Mouse (Mus musculus) liver, embryonic 14.5 days (tissue): ENCODE results near the gene Golph3l. TPM values are rescaled to one million over a fixed set of nuclear protein-coding genes. Genes with fewer than 3 reads are reported as not detected.
A peak's percentile ranks its signal among the peaks of the same experiment; 100 is the strongest.
"Not testable (repeated sequence)": the region's sequence is repeated elsewhere in the genome, so short reads cannot be mapped to it uniquely, and the experiment has no call there.

Source experiments
- ATAC-seq: fragments of 200-750 bp; cut with Nextera tagmentation; 2 replicates; pipeline ENCODE4 v1.8.0; 2017; ENCODE audit warnings: moderate number of reproducible peaks, mild to moderate bottlenecking, moderate library complexity; ENCODE audit not compliant: insufficient read depth
- DNase-seq, 3 experiments: peaks; one replicate each; pipeline ENCODE4 v3.0.0-alpha.2; 2012 to 2013; ENCODE audit warnings: low read depth in 3 of 3, low spot score in 3 of 3
- H3K27ac ChIP-seq: fragments of 300-500 bp; sonication (generic); 2 replicates; pipeline ENCODE4 v1.5.1; 2014; ENCODE audit warnings: moderate library complexity, mild to moderate bottlenecking, control low read depth, inconsistent platforms
- H3K27me3 ChIP-seq: fragments of 300-500 bp; sonication (generic); 2 replicates; pipeline ENCODE4 v1.6.1; 2014; ENCODE audit warnings: mild to moderate bottlenecking, low read length, moderate library complexity; ENCODE audit not compliant: control insufficient read depth, insufficient read depth
- H3K36me3 ChIP-seq: fragments of 300-500 bp; sonication (generic); replicated peaks from 2 replicates; pipeline ENCODE4 v1.6.1; 2014; ENCODE audit warnings: low read depth; ENCODE audit not compliant: control insufficient read depth, insufficient read depth
- H3K4me1 ChIP-seq, 2 experiments: fragments of 200-500 bp in 1 of 2; fragments of 300-500 bp in 1 of 2; sonication (generic) in 1 of 2; replicated peaks; 2 replicates each; pipeline ENCODE4 v1.6.1; 2012 to 2014; ENCODE audit warnings: antibody characterized with exemption in 1 of 2, inconsistent platforms in 1 of 2, low read length in 1 of 2; ENCODE audit not compliant: control insufficient read depth in 2 of 2, insufficient read depth in 2 of 2
- H3K4me2 ChIP-seq: fragments of 300-500 bp; sonication (generic); 2 replicates; pipeline ENCODE4 v1.6.1; 2014; ENCODE audit warnings: low read depth, mild to moderate bottlenecking, control low read depth, moderate library complexity
- H3K4me3 ChIP-seq, 2 experiments: fragments of 200-500 bp in 1 of 2; fragments of 300-500 bp in 1 of 2; sonication (generic) in 1 of 2; 2 replicates each; pipeline ENCODE4 v1.5.1; 2012 to 2014; ENCODE audit warnings: low read depth in 2 of 2, low read length in 2 of 2, mild to moderate bottlenecking in 2 of 2, control low read depth in 1 of 2, inconsistent platforms in 1 of 2, moderate library complexity in 1 of 2; ENCODE audit not compliant: insufficient read depth in 1 of 2
- H3K9ac ChIP-seq: fragments of 300-500 bp; sonication (generic); replicated peaks from 2 replicates; pipeline ENCODE4 v1.6.1; 2014; ENCODE audit warnings: mild to moderate bottlenecking, control low read depth, moderate library complexity
- H3K9me3 ChIP-seq: fragments of 300-500 bp; sonication (generic); 2 replicates; pipeline ENCODE4 v1.6.1; 2016; ENCODE audit warnings: low read length, mixed read lengths; ENCODE audit not compliant: control insufficient read depth
- CTCF ChIP-seq: IDR thresholded peaks from 2 replicates; pipeline ENCODE4 v1.5.1; 2016; ENCODE audit warnings: antibody characterized with exemption, low read depth, control low read depth
- EP300 ChIP-seq: IDR thresholded peaks from 2 replicates; pipeline ENCODE4 v1.6.1; 2016; ENCODE audit warnings: antibody characterized with exemption, low read depth
- WGBS: fragments of 180-500 bp; shearing (Covaris S2); extraction: QIAGEN DNeasy Blood & Tissue Kit; methylation state at CpG from one replicate; pipeline ENCODE4 v1.1.7; 2014; ENCODE audit not compliant: insufficient replicate concordance; 5-methylcytosine and 5-hydroxymethylcytosine counted together
- polyA plus RNA-seq, 2 experiments: library from polyadenylated mRNA; depleted of rRNA in 1 of 2; stranded (reverse) in 1 of 2; unstranded in 1 of 2; fragments of >200 nt; fragmentation: Nextera tagmentation in 1 of 2; extraction: Ambion mirVana in 1 of 2; gene quantifications; 2 replicates each; pipeline versions ENCODE4 v1.2.1 to v1.2.3; 2012 to 2014

Gene Golph3l
- polyA plus RNA-seq, 2 experiments, result 17.1 to 32.6 TPM

GRCm38 (mm10) chr3:95623551-95623950 is 34.8 kb downstream of the Golph3l start:
- peaks cover 5 to 13% of the 10 kb centered on the region in 2 experiments for H3K4me1 ChIP-seq
- H3K9me3 ChIP-seq, result no peaks in the 10 kb centered on the region
- DNase-seq (no peak), ATAC-seq (no peak)
- H3K27me3 ChIP-seq, result no peaks in the 10 kb centered on the region
- peaks cover 36% of the 10 kb centered on the region for H3K36me3 ChIP-seq
- H3K4me3 ChIP-seq, result no peak overlapping the region
- TF ChIP-seq CTCF, result no peak
- TF ChIP-seq EP300, result no peak
- H3K27ac ChIP-seq, result no peak overlapping the region; the same call in 1 of the 2 replicates
- H3K9ac ChIP-seq, result no peak overlapping the region; the same call in 1 of the 2 replicates
- no peak overlapping the region for H3K4me2 ChIP-seq
- 58% methylated on average over 2 of the region's 2 CpGs for WGBS

DNA sequence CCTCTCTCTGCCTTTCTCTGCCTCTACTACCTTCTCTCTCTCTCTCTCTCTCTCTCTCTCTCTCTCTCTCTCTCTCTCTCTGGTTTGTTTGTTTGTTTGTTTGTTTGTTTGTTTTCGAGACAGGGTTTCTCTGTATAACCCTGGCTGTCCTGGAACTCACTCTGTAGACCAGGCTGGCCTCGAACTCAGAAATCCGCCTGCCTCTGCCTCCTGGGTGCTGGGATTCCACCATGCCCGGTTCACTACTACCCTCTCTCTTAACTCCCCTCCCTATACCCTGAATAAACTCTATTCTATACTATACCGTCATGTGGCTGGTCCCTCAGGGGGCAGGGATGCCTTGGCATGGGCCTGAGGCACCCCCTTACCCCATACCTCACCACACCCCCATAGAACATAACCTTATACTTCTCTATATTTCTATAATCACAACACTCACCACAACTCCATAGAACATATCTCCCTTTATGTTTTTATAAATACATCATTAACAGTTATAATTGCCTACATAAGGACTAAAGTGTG is 35.3 kb downstream of the Golph3l start:
- Histone ChIP-seq H3K4me3 (peak overlapping the region; percentile 61 to 65; a peak in 3 of 4 replicates), H3K4me1 (peaks cover 5 to 13% of the 10 kb centered on the region in 2 experiments), H3K36me3 (peaks cover 38% of the 10 kb centered on the region), H3K4me2 (peak overlapping the region; percentile 64), H3K9ac (peak overlapping the region; percentile 75), H3K27ac (peak overlapping the region; percentile 85)
- not testable (repeated sequence) for H3K9me3 ChIP-seq, DNase-seq, H3K27me3 ChIP-seq, ATAC-seq
- 60% methylated on average over 5 of the region's 5 CpGs for WGBS

DNA sequence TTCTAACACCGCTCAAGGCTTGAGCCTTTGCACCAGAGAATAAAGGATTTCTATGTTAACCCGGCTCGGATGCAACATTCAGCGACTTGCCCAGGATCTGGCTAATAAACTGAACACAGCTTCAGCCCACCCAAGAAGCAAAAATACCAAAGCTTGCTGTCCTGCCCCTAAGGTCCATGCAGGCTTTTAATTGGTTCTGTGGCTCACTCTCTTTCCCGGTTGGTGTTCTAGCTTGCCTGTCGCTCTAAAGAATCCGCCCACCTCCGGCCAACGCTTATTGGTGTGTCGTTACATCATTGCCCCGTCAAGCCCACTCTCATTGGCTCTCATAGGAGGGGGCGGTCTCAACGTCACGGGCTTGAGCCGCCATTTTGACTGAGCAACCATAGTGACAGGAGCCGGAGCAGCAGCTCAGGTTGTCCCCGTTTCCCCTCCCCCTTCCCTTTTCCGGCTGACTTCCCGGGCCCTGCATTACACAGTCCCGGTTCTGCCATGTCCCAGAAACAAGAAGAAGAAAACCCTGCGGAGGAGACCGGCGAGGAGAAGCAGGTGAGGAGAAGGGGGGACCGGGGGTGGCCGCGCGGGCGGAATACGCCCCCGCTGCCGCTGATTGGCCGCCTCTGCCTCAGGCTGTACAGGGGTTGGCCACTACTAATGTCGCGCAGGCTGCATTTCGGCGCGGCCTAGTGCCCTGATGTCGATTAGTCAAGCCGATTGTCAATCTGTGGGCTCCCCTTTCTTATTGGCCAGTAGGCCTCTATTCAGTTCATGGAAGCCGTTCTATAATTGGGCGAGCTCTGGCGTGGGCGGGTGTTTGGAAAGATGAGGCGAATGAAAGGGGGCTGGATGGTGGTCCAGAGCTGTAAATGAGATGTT is 36.1 kb downstream of the Golph3l start, which contains the start of gene Ensa:
Gene Ensa (plus strand): TSS at position 366 of the 876 bp plus-strand sequence.
- H3K27me3 ChIP-seq, result no peaks in the 10 kb centered on the region
- H3K27ac ChIP-seq, result peak within 1 kb of the TSS; percentile 85
- peak; percentile 100 for DNase-seq
- ATAC-seq, result peak; percentile 97
- peaks cover 5 to 13% of the 10 kb centered on the region in 2 experiments for H3K4me1 ChIP-seq
- H3K36me3 ChIP-seq, result peaks cover 38% of the 10 kb centered on the region
- peak within 1 kb of the TSS; percentile 91 for H3K4me2 ChIP-seq
- under 1% methylated on average over 44 of the region's 44 CpGs for WGBS
- no peaks in the 10 kb centered on the region for H3K9me3 ChIP-seq
- H3K9ac ChIP-seq, result peak within 1 kb of the TSS; percentile 79
- H3K4me3 ChIP-seq, result peak within 1 kb of the TSS; percentile 65 to 91
- TF ChIP-seq EP300 (peak; percentile 9; the same call in 1 of the 2 replicates), CTCF (no peak)

DNA sequence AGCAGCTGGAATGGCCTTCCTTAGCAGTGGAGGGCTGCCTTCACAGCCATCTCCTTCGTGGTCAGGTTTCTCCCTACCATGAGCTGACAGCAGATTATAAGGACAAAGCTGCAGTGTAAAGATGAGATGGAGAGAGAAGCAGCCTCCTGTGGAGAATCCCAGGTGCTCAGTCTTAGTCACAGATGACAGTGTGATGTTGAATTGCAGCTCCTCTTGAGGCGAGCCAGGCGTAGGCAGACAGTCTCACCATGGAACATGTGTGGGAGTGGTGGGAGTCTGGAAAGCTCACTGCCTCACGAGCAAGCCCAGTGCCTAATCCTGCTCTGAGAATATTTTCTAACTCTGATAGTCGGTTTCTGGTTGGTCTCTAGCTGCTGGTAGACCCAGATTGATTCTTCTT is 39.0 kb downstream of the Golph3l start:
- ATAC-seq (no peak), DNase-seq (no peak)
- TF ChIP-seq EP300 (no peak), CTCF (no peak)
- no peaks in the 10 kb centered on the region for H3K27me3 ChIP-seq
- H3K27ac ChIP-seq, result no peak overlapping the region
- peaks cover 62% of the 10 kb centered on the region for H3K36me3 ChIP-seq
- H3K4me3 ChIP-seq, result no peak overlapping the region
- 81% methylated on average over 5 of the region's 5 CpGs for WGBS
- no peaks in the 10 kb centered on the region for H3K9me3 ChIP-seq
- no peak overlapping the region for H3K4me2 ChIP-seq
- no peak overlapping the region for H3K9ac ChIP-seq
- H3K4me1 ChIP-seq, result peaks cover 5 to 13% of the 10 kb centered on the region in 2 experiments

GRCm38 (mm10) chr3:95629755-95630154 is 41.0 kb downstream of the Golph3l start:
- Histone ChIP-seq H3K4me1 (peaks cover 5 to 8% of the 10 kb centered on the region in 2 experiments), H3K9me3 (no peaks in the 10 kb centered on the region), H3K36me3 (peaks cover 81% of the 10 kb centered on the region), H3K9ac (no peak overlapping the region), H3K4me3 (no peak overlapping the region), H3K4me2 (no peak overlapping the region), H3K27me3 (no peaks in the 10 kb centered on the region), H3K27ac (no peak overlapping the region)
- DNase-seq (no peak), ATAC-seq (no peak)
- 84% methylated on average over 4 of the region's 4 CpGs for WGBS
- TF ChIP-seq EP300 (no peak), CTCF (no peak)
